Mouse (Mus musculus) testis, postnatal 14 days (tissue): ENCODE measurements around the gene Bcl11a.

Source experiments
- DNase-seq: peaks from one replicate; pipeline ENCODE4 v3.0.0; 2021; ENCODE audit warnings: low spot score

Gene Bcl11a

GRCm38 (mm10) chr11:24077795-24078705 is at the start of gene Bcl11a:
TSS of gene Bcl11a (plus strand) at chr11:24078056.
- peak; percentile 40 for DNase-seq

- no peak for DNase-seq
Observed at GRCm38 (mm10) chr11:24044025-24044424, 33.8 kb upstream of the Bcl11a start.

- DNase-seq, result peak; percentile 77
Observed at GRCm38 (mm10) chr11:24049226-24050031, 28.4 kb upstream of the Bcl11a start.

DNA sequence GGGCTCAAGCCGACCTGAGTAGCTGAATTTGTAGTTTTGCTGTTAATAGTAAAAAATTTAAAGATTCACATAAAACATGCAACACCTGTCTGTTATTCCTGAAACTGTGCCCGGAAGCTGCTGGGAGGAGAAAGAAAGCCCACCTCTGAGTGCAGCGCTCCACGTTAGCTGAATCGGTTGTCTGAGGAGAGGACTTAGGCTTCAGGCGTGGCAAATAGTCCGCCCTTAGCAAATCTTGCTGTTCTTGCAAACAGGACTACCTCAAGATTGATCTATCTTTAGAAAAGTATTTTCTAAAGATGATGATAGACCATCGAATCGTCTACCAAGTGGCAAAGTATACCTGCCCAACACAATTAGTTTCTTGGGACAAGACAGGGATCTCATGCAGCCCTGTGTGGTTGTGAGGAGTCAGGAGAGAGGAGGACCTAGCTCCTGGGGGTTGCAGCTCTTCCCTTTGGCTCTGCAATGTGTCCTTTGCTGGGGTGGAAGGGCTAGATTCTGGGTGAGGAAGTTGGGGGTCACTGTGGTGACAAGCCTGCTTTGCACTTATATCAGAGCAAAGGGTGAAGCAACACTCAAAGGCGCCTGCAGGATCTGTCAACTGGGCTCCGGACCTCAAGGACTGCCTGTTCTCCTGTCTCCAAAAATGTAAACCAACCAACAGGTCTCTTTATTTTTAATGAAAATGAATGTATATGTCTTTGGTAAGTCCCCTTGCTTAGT is 27.7 kb upstream of the Bcl11a start:
- no peak for DNase-seq

DNA sequence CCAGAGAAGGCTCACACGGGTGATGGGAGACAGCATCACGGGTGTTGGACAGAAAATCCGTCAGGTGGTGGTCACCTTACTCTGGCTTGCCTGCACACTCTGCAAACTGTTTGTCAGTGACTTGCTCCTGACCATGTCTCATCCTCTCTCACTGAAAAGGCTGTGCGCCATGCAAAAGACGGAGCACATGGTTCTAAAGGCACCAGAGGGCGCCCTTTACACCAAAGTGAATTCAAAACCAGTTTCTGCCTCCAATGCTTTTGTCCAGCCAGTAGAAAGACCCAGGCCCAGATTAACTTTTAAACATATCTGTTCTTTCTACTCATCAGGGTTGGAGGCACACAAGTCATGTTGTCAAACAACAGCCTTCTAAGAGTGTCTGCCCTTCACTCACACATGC is 25.0 kb upstream of the Bcl11a start:
- DNase-seq, result no peak

- no peak for DNase-seq
Observed at GRCm38 (mm10) chr11:24059137-24059536, 18.7 kb upstream of the Bcl11a start.

- no peak for DNase-seq
Observed at GRCm38 (mm10) chr11:24060428-24060827, 17.4 kb upstream of the Bcl11a start.

DNA sequence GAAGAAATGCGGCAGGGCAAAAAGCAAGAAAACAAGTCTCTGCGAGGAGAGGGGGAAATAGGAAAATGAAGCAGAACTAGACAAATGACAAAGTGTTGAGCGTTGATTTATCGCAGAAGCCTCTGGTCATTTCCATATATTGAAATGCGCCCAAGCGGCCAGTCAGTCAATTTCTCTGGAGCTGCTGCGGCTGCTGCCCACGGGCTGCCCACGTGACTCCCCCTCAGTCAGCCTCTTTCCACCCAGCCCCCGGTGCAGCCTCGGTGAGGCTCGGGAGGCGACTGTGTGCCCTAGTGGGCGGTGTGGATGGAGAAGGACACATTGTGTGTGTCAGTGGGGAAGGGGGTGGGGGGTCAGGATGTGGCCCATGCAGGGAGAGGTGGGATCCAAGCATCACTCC is 16.0 kb upstream of the Bcl11a start:
- peak; percentile 14 for DNase-seq

DNA sequence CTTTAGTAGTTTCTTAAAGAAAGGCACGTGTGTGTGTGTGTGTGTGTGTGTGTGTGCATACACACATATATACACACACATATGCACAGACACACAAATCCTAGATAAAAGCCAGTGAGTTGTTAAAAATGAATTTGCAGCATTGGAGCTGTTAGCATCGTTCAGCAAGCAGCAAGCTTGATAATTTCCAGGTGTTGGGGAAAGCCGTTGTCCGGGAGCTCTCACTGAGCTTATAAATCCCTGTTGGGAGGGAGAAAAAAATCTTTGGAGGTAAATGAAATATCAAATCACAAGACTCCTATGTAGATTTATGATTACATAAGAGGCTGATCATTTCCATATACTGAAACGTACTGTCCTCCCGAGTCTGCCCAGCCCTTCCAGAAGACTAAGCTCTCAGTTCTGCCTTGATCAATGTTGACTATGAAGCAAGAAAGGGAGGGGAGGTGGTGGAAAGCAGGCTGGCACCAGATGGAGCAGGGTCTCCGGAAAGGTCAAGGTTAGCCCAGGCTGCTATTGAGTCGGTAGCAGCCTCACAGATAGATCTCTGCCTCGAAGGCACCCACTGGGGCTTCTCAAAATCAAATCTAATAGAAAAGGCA is 15.3 kb upstream of the Bcl11a start:
- DNase-seq, result no peak

- no peak for DNase-seq
Observed at GRCm38 (mm10) chr11:24064221-24064620, 13.6 kb upstream of the Bcl11a start.

DNA sequence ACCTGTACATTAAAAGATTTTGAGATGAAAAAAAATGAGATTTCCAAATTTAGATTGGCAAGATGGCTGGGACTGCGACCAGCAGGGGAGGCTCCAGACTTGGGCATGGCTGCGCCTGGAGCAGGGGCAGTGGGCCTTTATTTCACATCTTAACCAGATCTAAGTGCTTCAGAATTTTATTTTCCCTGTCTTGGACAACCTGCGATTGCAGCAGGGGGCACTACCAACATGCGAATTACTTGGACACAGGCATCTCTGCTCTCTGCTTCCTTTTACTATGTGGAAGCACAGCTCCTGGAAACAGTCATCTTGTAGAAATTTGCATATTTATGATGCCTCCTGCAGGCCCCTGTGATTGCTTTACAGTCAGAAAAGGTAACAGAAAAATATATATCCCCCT is 12.5 kb upstream of the Bcl11a start:
- no peak for DNase-seq

DNA sequence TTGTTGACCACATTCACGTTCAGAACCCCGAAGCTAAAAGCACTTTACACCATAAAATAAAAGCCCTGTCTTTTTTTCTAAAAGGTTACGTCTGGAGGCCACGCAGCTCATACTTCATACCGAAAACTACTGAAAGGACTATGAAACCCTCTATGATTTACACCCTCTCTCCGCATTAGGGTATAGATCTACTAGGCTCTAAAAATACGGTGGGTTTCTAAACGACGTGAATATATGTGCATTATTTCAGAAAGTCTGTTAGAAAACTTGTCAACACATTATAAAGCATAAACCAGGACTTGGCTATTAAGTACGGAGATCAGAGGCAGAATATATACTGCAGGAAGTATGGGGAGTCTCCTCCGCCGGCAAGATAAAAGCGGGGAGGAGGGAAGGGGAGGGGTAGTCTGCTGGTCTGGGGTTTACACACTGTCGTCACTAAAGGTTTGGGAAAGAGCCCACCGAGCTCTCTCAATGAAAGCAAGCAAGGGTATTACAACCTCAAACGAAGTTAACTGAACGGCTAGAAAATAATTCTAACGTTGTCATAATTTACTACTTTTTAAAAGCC is 3.8 kb upstream of the Bcl11a start:
- no peak for DNase-seq

GRCm38 (mm10) chr11:24074634-24075104 is 3.2 kb upstream of the Bcl11a start, which contains the start of gene A830031A19Rik:
TSS of gene A830031A19Rik (minus strand) at chr11:24075054.
- DNase-seq, result peak; percentile 19

DNA sequence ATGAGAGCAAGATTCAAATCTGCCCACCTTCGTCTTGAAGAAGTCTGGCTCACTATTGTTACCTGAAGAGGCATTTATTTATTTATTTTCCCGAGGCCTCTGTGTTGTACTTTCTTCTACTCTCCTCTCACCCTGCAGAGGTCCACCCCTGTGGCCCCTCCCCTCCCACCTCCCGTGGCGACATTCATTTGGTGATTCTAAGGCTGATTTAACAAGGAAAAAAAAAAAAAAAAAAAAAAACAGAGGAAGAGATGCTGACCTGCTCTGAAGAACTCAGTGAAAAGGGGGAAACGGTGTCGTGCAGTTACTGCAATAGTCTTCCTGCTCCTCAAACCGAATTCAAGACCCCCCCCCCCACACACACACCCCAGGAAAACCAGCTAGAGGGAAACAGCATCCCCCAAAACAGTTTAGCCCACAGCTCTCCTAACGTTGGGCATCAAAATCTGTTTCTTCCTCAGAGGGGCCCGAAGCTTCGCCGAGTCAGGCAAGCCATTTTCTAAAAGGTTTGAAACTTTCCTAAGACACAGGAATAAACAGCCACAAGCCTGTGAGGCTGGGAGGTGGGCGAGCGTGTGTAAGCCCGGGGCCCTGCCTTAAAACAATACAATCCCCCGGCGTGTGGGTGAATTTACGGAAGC is 2.2 kb upstream of the Bcl11a start:
- DNase-seq, result no peak

GRCm38 (mm10) chr11:24076127-24076650 is 1.7 kb upstream of the Bcl11a start:
- peak; percentile 43 for DNase-seq

- peak; percentile 32 for DNase-seq
Observed at GRCm38 (mm10) chr11:24076821-24077730, 780 bp upstream of the Bcl11a start.

- no peak for DNase-seq
Observed at GRCm38 (mm10) chr11:24078706-24079316, 955 bp downstream of the Bcl11a start.

- peak; percentile 29 for DNase-seq
Observed at GRCm38 (mm10) chr11:24079392-24080391, 1.8 kb downstream of the Bcl11a start.
